Mouse (Mus musculus): ENCODE measurements at regions not wholly inside any gene's neighbourhood (a gene's known extent, or its start where the extent isn't known, plus 50 kb on each side); places are given as distances from the start of the nearest gene placed in this dataset.

GRCm38 (mm10) chr7:138469211-138469610 lies 71.7 kb upstream of the Tcerg1l start:
- TF ChIP-seq CTCF (IDR thresholded peaks at IDR 0.05; ENCODE audit: control insufficient read depth, insufficient read depth, insufficient read length), result no peak
- TF ChIP-seq USF1 (IDR thresholded peaks at IDR 0.05; ENCODE audit: low read depth), result no peak
- no peak for TF ChIP-seq MYOG (IDR thresholded peaks at IDR 0.05; ENCODE audit: control insufficient read depth, extremely low read depth, insufficient read length)
- TF ChIP-seq MAX (IDR thresholded peaks at IDR 0.05), result no peak

All from C2C12 (cell line).